Mouse (Mus musculus): ENCODE measurements around the gene Ms4a4c. TPM values are rescaled to one million over a fixed set of nuclear protein-coding genes. Genes with fewer than 3 reads are reported as not detected.
"Not testable (repeated sequence)": the region's sequence is repeated elsewhere in the genome, so short reads cannot be mapped to it uniquely, and the experiment has no call there.

The Ms4a4c gene
- total RNA-seq (2015) = 17.5 and 21.6 TPM in 2 replicates
- 15.8 and 18.6 TPM in 2 replicates for total RNA-seq (2017)

GRCm38 (mm10) chr19:11404527-11404926 lies at the start of gene Ms4a4c:
Gene Ms4a4c (plus strand): TSS chr19:11404770.
- 0 out of 2 replicates have a peak, but pooled peaks have one; percentile 26 for ATAC-seq (replicated peaks; ENCODE audit: poor library complexity)

- peak; percentile 64 for ATAC-seq (replicated peaks; ENCODE audit: poor library complexity)
Observed at GRCm38 (mm10) chr19:11355730-11356129, 48.8 kb upstream of the Ms4a4c start.

GRCm38 (mm10) chr19:11360106-11360505 lies 44.5 kb upstream of the Ms4a4c start:
- ATAC-seq (replicated peaks; ENCODE audit: poor library complexity) = peak; percentile 37; the same call in 1 of the 2 replicates

GRCm38 (mm10) chr19:11362002-11362401 lies 42.6 kb upstream of the Ms4a4c start:
- ATAC-seq (replicated peaks; ENCODE audit: poor library complexity) = no peak

- ATAC-seq (replicated peaks; ENCODE audit: poor library complexity) = no peak
Observed at GRCm38 (mm10) chr19:11368310-11368709, 36.3 kb upstream of the Ms4a4c start.

GRCm38 (mm10) chr19:11371181-11371580 lies 33.4 kb upstream of the Ms4a4c start:
- no peak for ATAC-seq (replicated peaks; ENCODE audit: poor library complexity)

- ATAC-seq (replicated peaks; ENCODE audit: poor library complexity) = no peak
Observed at GRCm38 (mm10) chr19:11375273-11375672, 29.3 kb upstream of the Ms4a4c start, which contains the start of gene Ms4a4a. Gene Ms4a4a (plus strand): TSS chr19:11375523.

- peak; percentile 72 for ATAC-seq (replicated peaks; ENCODE audit: poor library complexity)
Observed at GRCm38 (mm10) chr19:11376399-11376798, 28.2 kb upstream of the Ms4a4c start.

GRCm38 (mm10) chr19:11387109-11387508 lies 17.5 kb upstream of the Ms4a4c start:
- no peak for ATAC-seq (replicated peaks; ENCODE audit: poor library complexity)

GRCm38 (mm10) chr19:11387685-11388084 lies 16.9 kb upstream of the Ms4a4c start:
- no peak for ATAC-seq (replicated peaks; ENCODE audit: poor library complexity)

GRCm38 (mm10) chr19:11388949-11389348 lies 15.6 kb upstream of the Ms4a4c start:
- no peak for ATAC-seq (replicated peaks; ENCODE audit: poor library complexity)

GRCm38 (mm10) chr19:11395769-11396168 lies 8.8 kb upstream of the Ms4a4c start:
- no peak for ATAC-seq (replicated peaks; ENCODE audit: poor library complexity)

- ATAC-seq (replicated peaks; ENCODE audit: poor library complexity) = no peak
Observed at GRCm38 (mm10) chr19:11407428-11407827, 2.9 kb downstream of the Ms4a4c start.

GRCm38 (mm10) chr19:11408591-11408990 lies 4.0 kb downstream of the Ms4a4c start:
- no peak for ATAC-seq (replicated peaks; ENCODE audit: poor library complexity)

GRCm38 (mm10) chr19:11411640-11412039 lies 7.1 kb downstream of the Ms4a4c start:
- peak; percentile 48 for ATAC-seq (replicated peaks; ENCODE audit: poor library complexity)

GRCm38 (mm10) chr19:11414084-11414483 lies 9.5 kb downstream of the Ms4a4c start:
- no peak for ATAC-seq (replicated peaks; ENCODE audit: poor library complexity)

GRCm38 (mm10) chr19:11415581-11415980 lies 11.0 kb downstream of the Ms4a4c start:
- no peak for ATAC-seq (replicated peaks; ENCODE audit: poor library complexity)

- ATAC-seq (replicated peaks; ENCODE audit: poor library complexity) = not testable (repeated sequence)
Observed at GRCm38 (mm10) chr19:11418865-11419264, 14.3 kb downstream of the Ms4a4c start.

GRCm38 (mm10) chr19:11431209-11431608 lies 26.6 kb downstream of the Ms4a4c start:
- peak; percentile 100 for ATAC-seq (replicated peaks; ENCODE audit: poor library complexity)

- ATAC-seq (replicated peaks; ENCODE audit: poor library complexity) = no peak
Observed at GRCm38 (mm10) chr19:11435058-11435834, 30.7 kb downstream of the Ms4a4c start.

- ATAC-seq (replicated peaks; ENCODE audit: poor library complexity) = no peak
Observed at GRCm38 (mm10) chr19:11443338-11443737, 38.8 kb downstream of the Ms4a4c start, which contains the start of gene Ms4a4b. Gene Ms4a4b (plus strand): TSS chr19:11443553.

- ATAC-seq (replicated peaks; ENCODE audit: poor library complexity) = no peak
Observed at GRCm38 (mm10) chr19:11443964-11444363, 39.4 kb downstream of the Ms4a4c start.

Measured in megakaryocyte progenitor cell, adult 5-6 weeks (primary cell).